Mouse (Mus musculus) lung, embryonic 16.5 days (tissue): ENCODE results near the gene Ccdc182. TPM values are rescaled to one million over a fixed set of nuclear protein-coding genes. Genes with fewer than 3 reads are reported as not detected.

ENCODE experiments used
- ATAC-seq: fragments of 200-750 bp; cut with Nextera tagmentation; 2 replicates; pipeline ENCODE4 v1.8.0; 2017; ENCODE audit warnings: low read depth, mild to moderate bottlenecking, moderate library complexity
- H3K27ac ChIP-seq: fragments of 300-500 bp; sonication (generic); 2 replicates; pipeline ENCODE4 v1.5.1; 2014; ENCODE audit warnings: mild to moderate bottlenecking, control low read depth, low read length
- H3K27me3 ChIP-seq: fragments of 300-500 bp; sonication (generic); 2 replicates; pipeline ENCODE4 v1.6.1; 2014; ENCODE audit warnings: low read depth, low read length, mixed read lengths; ENCODE audit not compliant: control insufficient read depth, insufficient read depth
- H3K36me3 ChIP-seq: fragments of 300-500 bp; sonication (generic); 2 replicates; pipeline ENCODE4 v1.6.1; 2014; ENCODE audit warnings: low read length; ENCODE audit not compliant: control insufficient read depth, insufficient read depth
- H3K4me1 ChIP-seq: fragments of 300-500 bp; sonication (generic); replicated peaks from 2 replicates; pipeline ENCODE4 v1.6.1; 2014; ENCODE audit warnings: low read length, mixed read lengths; ENCODE audit not compliant: control insufficient read depth, insufficient read depth
- H3K4me2 ChIP-seq: fragments of 300-500 bp; sonication (generic); 2 replicates; pipeline ENCODE4 v1.6.1; 2014; ENCODE audit warnings: low read depth, low read length, control low read depth
- H3K4me3 ChIP-seq: fragments of 300-500 bp; sonication (generic); 2 replicates; pipeline ENCODE4 v1.5.1; 2014; ENCODE audit warnings: mild to moderate bottlenecking, low read length, control low read depth
- H3K9ac ChIP-seq: fragments of 300-500 bp; sonication (generic); 2 replicates; pipeline ENCODE4 v1.6.1; 2014; ENCODE audit warnings: low read length, control low read depth
- H3K9me3 ChIP-seq: fragments of 300-500 bp; sonication (generic); 2 replicates; pipeline ENCODE4 v1.6.1; 2016; ENCODE audit warnings: low read length; ENCODE audit not compliant: control insufficient read depth
- WGBS: fragments of 180-500 bp; shearing (Covaris S2); extraction: QIAGEN DNeasy Blood & Tissue Kit; methylation state at CpG from one replicate; pipeline ENCODE4 v1.1.7; 2014; 5-methylcytosine and 5-hydroxymethylcytosine counted together
- polyA plus RNA-seq: library from polyadenylated mRNA; unstranded; fragments of >200 nt; fragmentation: Nextera tagmentation; extraction: Ambion mirVana; gene quantifications from 2 replicates; pipeline ENCODE4 v1.2.1, GENCODE M21; 2015

The Ccdc182 gene
- polyA plus RNA-seq, 1 experiment from 2014 or later = not detected

DNA sequence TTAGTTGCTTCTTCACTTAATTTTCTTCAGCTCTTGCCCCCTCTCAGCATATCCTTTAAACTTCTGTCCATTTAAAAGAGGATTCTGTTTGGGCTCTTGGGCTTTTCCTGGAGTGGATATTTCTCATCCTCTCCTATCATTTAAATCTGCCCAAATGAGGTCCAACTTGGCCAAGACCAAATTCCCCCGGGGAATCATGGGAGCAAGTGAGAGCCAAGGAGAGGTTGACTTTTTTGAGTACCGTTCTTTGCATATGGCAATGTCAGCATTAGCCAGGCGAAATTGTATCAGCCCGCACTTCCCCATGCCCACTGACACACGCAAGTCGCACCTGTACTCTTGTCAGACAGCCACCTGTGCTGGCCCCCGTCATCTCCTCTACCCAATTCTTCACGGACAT, 37.9 kb downstream of the Ccdc182 start:
- no peak overlapping the region for H3K4me3 ChIP-seq
- no peak overlapping the region for H3K27ac ChIP-seq
- ATAC-seq = no peak
- H3K4me2 ChIP-seq = no peak overlapping the region
- H3K9ac ChIP-seq = no peak overlapping the region
- no peaks in the 10 kb centered on the region for H3K27me3 ChIP-seq
- no peaks in the 10 kb centered on the region for H3K9me3 ChIP-seq
- H3K36me3 ChIP-seq = no peaks in the 10 kb centered on the region
- WGBS = 73% methylated on average over 8 of the region's 8 CpGs
- H3K4me1 ChIP-seq = peaks cover 36% of the 10 kb centered on the region

DNA sequence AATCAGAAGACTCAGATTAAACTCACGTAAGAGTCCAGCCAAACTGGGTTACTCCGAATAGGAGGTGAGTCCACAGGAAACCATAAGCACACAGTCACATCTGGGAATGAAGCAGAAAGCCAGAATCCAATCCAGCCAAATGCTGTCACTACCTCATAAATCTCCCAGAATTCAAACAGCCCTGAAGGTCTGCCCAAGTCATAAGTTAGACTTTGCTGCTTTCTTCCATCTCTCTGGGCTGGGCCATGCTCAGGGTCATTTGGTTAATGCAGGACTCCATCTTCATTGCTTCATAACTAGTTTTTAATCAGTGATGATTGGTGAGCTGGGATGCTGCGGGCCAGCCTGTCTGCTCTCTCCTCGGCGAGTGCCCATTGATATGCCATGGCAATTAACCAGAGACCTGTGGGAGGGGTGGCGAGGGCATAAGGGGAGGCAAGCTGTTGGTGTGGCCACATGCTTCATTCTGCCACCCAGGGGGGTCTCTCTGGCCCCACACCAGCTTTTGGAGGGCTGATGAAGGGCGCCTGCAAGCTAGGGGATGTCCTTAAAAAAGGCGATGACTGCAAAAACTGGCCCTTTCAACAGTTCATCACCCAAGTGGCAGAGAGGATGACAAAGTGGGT, 38.6 kb downstream of the Ccdc182 start:
- Histone ChIP-seq H3K27ac (no peak overlapping the region), H3K4me3 (no peak overlapping the region), H3K4me2 (no peak overlapping the region), H3K27me3 (no peaks in the 10 kb centered on the region), H3K4me1 (peaks cover 36% of the 10 kb centered on the region), H3K9me3 (no peaks in the 10 kb centered on the region), H3K9ac (no peak overlapping the region), H3K36me3 (no peaks in the 10 kb centered on the region)
- 61% methylated on average over 8 of the region's 8 CpGs for WGBS
- peak; percentile 29; the same call in 1 of the 2 replicates for ATAC-seq

DNA sequence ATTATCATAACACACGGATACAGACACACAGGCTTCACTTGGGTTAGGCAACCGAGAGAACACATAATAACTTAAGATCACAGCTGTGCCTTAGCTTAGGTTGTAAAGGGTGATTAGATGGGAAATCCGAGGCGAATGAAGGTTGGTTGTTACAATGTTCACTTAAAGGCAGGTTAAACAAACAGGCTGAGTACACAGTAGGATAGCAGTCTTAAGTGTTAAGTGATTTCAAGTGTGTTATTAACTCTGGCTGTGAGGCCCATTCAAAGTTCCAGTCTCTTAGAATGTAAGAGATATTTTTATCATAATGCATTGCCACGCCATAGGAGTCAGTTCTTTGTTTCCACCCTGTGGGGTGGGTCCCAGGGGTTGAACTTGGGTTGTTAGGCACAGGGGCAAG, 41.0 kb downstream of the Ccdc182 start:
- Histone ChIP-seq H3K27me3 (no peaks in the 10 kb centered on the region), H3K4me2 (no peak overlapping the region), H3K36me3 (0 out of 2 replicates have a peak, but pooled peaks cover 5% of the 10 kb centered on the region), H3K27ac (no peak overlapping the region), H3K4me1 (peaks cover 29% of the 10 kb centered on the region), H3K9ac (no peak overlapping the region), H3K4me3 (no peak overlapping the region), H3K9me3 (no peaks in the 10 kb centered on the region)
- WGBS = 36% methylated on average over 5 of the region's 5 CpGs
- ATAC-seq = 0 out of 2 replicates have a peak, but pooled peaks have one; percentile 21

DNA sequence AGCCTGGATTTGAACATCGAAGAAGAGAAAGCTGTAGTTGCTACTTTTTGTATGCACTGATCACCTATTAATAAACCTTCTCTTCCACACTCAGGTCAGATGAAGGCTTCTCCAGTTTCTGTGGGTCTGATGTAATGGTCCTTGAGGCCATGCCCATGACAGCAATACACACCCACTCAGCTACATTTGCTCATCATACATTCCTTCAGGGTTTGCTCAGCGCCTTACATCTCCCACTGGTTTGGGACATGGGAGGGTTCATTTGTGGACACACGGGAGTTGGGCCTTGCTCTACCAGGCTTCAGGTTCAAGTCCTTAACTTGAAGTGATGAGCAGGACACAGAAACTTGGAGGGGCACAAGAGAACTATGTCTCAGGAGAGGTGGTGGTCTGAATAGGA, 44.1 kb downstream of the Ccdc182 start:
- WGBS = 92% methylated on average over 3 of the region's 3 CpGs
- Histone ChIP-seq H3K9me3 (no peaks in the 10 kb centered on the region), H3K27ac (no peak overlapping the region), H3K36me3 (0 out of 2 replicates have a peak, but pooled peaks cover 5% of the 10 kb centered on the region), H3K4me2 (no peak overlapping the region), H3K4me1 (peaks cover 9% of the 10 kb centered on the region; the same call in 1 of the 2 replicates), H3K27me3 (no peaks in the 10 kb centered on the region), H3K4me3 (no peak overlapping the region), H3K9ac (no peak overlapping the region)
- no peak for ATAC-seq

Other genes starting within 250 kb of the Ccdc182 start
- 257 and 272 TPM in 2 replicates for gene Srsf1, start 246.7 kb upstream of the Ccdc182 start, polyA plus RNA-seq
- gene Vezf1, start 225.8 kb upstream of the Ccdc182 start, polyA plus RNA-seq = 32.9 and 38.2 TPM in 2 replicates
- 11.3 and 11.8 TPM in 2 replicates for gene Cuedc1, start 196.0 kb upstream of the Ccdc182 start, polyA plus RNA-seq
- gene Mrps23, start 89.7 kb upstream of the Ccdc182 start, polyA plus RNA-seq = 50.6 and 55.5 TPM in 2 replicates